Mouse (Mus musculus) ES-Bruce4 (cell line): ENCODE data around the gene Slc19a3.

Source experiments
- CTCF ChIP-seq: IDR thresholded peaks from one replicate; pipeline ENCODE4 v1.8.1; 2011; ENCODE audit warnings: low read depth, low read length
- EP300 ChIP-seq: IDR thresholded peaks from 2 replicates; pipeline ENCODE4 v1.6.1; 2011; ENCODE audit warnings: low read depth, low read length; ENCODE audit not compliant: insufficient read depth
- POLR2A ChIP-seq: IDR thresholded peaks from one replicate; pipeline ENCODE4 v1.8.1; 2011; ENCODE audit warnings: low read length; ENCODE audit not compliant: insufficient read depth

DNA sequence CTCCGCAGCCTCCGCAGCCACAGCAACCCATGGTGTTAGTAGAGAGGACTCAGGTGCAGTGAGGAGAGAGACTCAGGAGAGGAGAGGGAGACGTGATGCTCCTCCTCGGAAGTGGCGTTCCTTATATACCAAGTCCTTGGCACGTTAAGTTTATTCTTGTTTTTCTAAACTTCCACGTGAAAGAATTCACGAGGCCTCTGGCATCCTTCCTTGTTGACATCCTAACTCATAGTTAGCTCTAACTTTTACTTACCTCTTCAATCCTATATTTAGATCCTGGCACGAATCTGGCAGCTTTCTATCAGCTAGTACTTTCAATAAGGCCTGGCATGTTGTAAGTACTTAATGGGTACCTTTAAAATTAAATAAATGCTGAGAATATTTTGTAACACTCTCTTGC lies 21.0 kb upstream of the Slc19a3 start, which contains the start of gene A030005K14Rik:
- TF ChIP-seq POLR2A (no peak), CTCF (no peak), EP300 (no peak)
